Mouse (Mus musculus): ENCODE measurements at regions not wholly inside any gene's neighbourhood (a gene's known extent, or its start where the extent isn't known, plus 50 kb on each side); places are given as distances from the start of the nearest gene placed in this dataset.

GRCm38 (mm10) chr10:38458975-38459374, 362.6 kb downstream of the Rfpl4b start:
- no peak for DNase-seq (ENCODE audit: low read depth, low spot score)
- ATAC-seq: no peak

GRCm38 (mm10) chr10:38458424-38458823, 363.2 kb downstream of the Rfpl4b start:
- ChIA-PET CTCF (no interaction called here), POLR2A (no interaction called here)
- no peaks in the 10 kb centered on the region for H3K27me3 ChIP-seq
- in situ Hi-C loops (cut with MboI; ENCODE audit: low pct_unique_long_range_greater_than_20kb): no loop called here
- no peak for DNase-seq (ENCODE audit: low read depth, low spot score)
- no peak for ATAC-seq
- no peak for TF ChIP-seq CTCF (IDR thresholded peaks at IDR 0.05)

More at GRCm38 (mm10) chr10:38458975-38459374, 362.6 kb downstream of the Rfpl4b start:
- in situ Hi-C loops (cut with MboI; ENCODE audit: low pct_unique_long_range_greater_than_20kb): no loop called here
- CTCF ChIA-PET: no interaction called here
- no peak for TF ChIP-seq CTCF (IDR thresholded peaks at IDR 0.05)
- POLR2A ChIA-PET: no interaction called here
- no peaks in the 10 kb centered on the region for H3K27me3 ChIP-seq

- POLR2A ChIA-PET: no interaction called here
- CTCF ChIA-PET: no interaction called here
- ATAC-seq (no peak), DNase-seq (ENCODE audit: low read depth, low spot score) (no peak)
- no peaks in the 10 kb centered on the region for H3K27me3 ChIP-seq
- in situ Hi-C loops (cut with MboI; ENCODE audit: low pct_unique_long_range_greater_than_20kb): no loop called here
- no peak for TF ChIP-seq CTCF (IDR thresholded peaks at IDR 0.05)
Measured at GRCm38 (mm10) chr10:38456786-38457185, 364.8 kb downstream of the Rfpl4b start.

GRCm38 (mm10) chr10:38449263-38449662, 372.3 kb downstream of the Rfpl4b start:
- no peak for TF ChIP-seq CTCF (IDR thresholded peaks at IDR 0.05)
- DNase-seq (ENCODE audit: low read depth, low spot score): no peak
- POLR2A ChIA-PET: no interaction called here
- CTCF ChIA-PET: no interaction called here
- ATAC-seq: no peak
- H3K27me3 ChIP-seq: no peaks in the 10 kb centered on the region
- in situ Hi-C loops (cut with MboI; ENCODE audit: low pct_unique_long_range_greater_than_20kb): no loop called here

GRCm38 (mm10) chr10:38447706-38448105, 373.9 kb downstream of the Rfpl4b start:
- in situ Hi-C loops (cut with MboI; ENCODE audit: low pct_unique_long_range_greater_than_20kb): no loop called here
- no peaks in the 10 kb centered on the region for H3K27me3 ChIP-seq
- ATAC-seq (no peak), DNase-seq (ENCODE audit: low read depth, low spot score) (no peak)
- no peak for TF ChIP-seq CTCF (IDR thresholded peaks at IDR 0.05)
- ChIA-PET POLR2A (interaction anchor here (0.5 kb wide), 1 partner anchor 1218 kb away, joined by 4 read pairs; no protein-coding TSS in a partner anchor), CTCF (no interaction called here)

GRCm38 (mm10) chr10:38447256-38447655, 374.3 kb downstream of the Rfpl4b start:
- ChIA-PET POLR2A (interaction anchor here (0.5 kb wide), 1 partner anchor 1219 kb away, joined by 4 read pairs; no protein-coding TSS in a partner anchor), CTCF (no interaction called here)
- ATAC-seq (no peak), DNase-seq (ENCODE audit: low read depth, low spot score) (no peak)
- no peak for TF ChIP-seq CTCF (IDR thresholded peaks at IDR 0.05)
- H3K27me3 ChIP-seq: no peaks in the 10 kb centered on the region
- in situ Hi-C loops (cut with MboI; ENCODE audit: low pct_unique_long_range_greater_than_20kb): no loop called here

- TF ChIP-seq CTCF (IDR thresholded peaks at IDR 0.05): no peak
- CTCF ChIA-PET: interaction anchor here (1.2 kb wide), 1 partner anchor 24 kb away, joined by 3 read pairs; no protein-coding TSS in a partner anchor
- no peaks in the 10 kb centered on the region for H3K27me3 ChIP-seq
Measured at GRCm38 (mm10) chr10:38439286-38439685, 382.3 kb downstream of the Rfpl4b start.

GRCm38 (mm10) chr10:38436907-38437306, 384.7 kb downstream of the Rfpl4b start:
- no peak for ATAC-seq
- no peak for TF ChIP-seq CTCF (IDR thresholded peaks at IDR 0.05)
- no peaks in the 10 kb centered on the region for H3K27me3 ChIP-seq
- in situ Hi-C loops (cut with MboI; ENCODE audit: low pct_unique_long_range_greater_than_20kb): no loop called here
- ChIA-PET CTCF (interaction anchor here (1.2 to 1.4 kb wide), 3 partner anchors 10 to 413 kb away, joined by 3 to 4 read pairs (median 4); no protein-coding TSS in a partner anchor), POLR2A (no interaction called here)
- DNase-seq (ENCODE audit: low read depth, low spot score): no peak

More at GRCm38 (mm10) chr10:38439286-38439685, 382.3 kb downstream of the Rfpl4b start:
- DNase-seq (ENCODE audit: low read depth, low spot score) (no peak), ATAC-seq (peak; percentile 21)
- POLR2A ChIA-PET: no interaction called here
- in situ Hi-C loops (cut with MboI; ENCODE audit: low pct_unique_long_range_greater_than_20kb): no loop called here

- CTCF ChIA-PET: interaction anchor here (0.9 kb wide), 1 partner anchor 241 kb away, joined by 3 read pairs; no protein-coding TSS in a partner anchor
- in situ Hi-C loops (cut with MboI; ENCODE audit: low pct_unique_long_range_greater_than_20kb): no loop called here
- ATAC-seq: no peak
Measured at GRCm38 (mm10) chr10:38421541-38421940, 400.0 kb downstream of the Rfpl4b start.

GRCm38 (mm10) chr10:38419771-38420170, 401.8 kb downstream of the Rfpl4b start:
- DNase-seq (ENCODE audit: low read depth, low spot score) (no peak), ATAC-seq (no peak)
- in situ Hi-C loops (cut with MboI; ENCODE audit: low pct_unique_long_range_greater_than_20kb): no loop called here
- CTCF ChIA-PET: interaction anchor here (1.6 kb wide), 1 partner anchor 17 kb away, joined by 4 read pairs; no protein-coding TSS in a partner anchor
- no peak for TF ChIP-seq CTCF (IDR thresholded peaks at IDR 0.05)
- POLR2A ChIA-PET: no interaction called here
- peaks cover 5% of the 10 kb centered on the region for H3K27me3 ChIP-seq

More at GRCm38 (mm10) chr10:38421541-38421940, 400.0 kb downstream of the Rfpl4b start:
- no peak for DNase-seq (ENCODE audit: low read depth, low spot score)
- no peaks in the 10 kb centered on the region for H3K27me3 ChIP-seq
- TF ChIP-seq CTCF (IDR thresholded peaks at IDR 0.05): no peak
- POLR2A ChIA-PET: no interaction called here

- DNase-seq (ENCODE audit: low read depth, low spot score) (no peak), ATAC-seq (no peak)
- TF ChIP-seq CTCF (IDR thresholded peaks at IDR 0.05): no peak
- CTCF ChIA-PET: interaction anchor here (1.8 kb wide), 1 partner anchor 11 kb away, joined by 4 read pairs; no protein-coding TSS in a partner anchor
- H3K27me3 ChIP-seq: no peaks in the 10 kb centered on the region
- POLR2A ChIA-PET: no interaction called here
- in situ Hi-C loops (cut with MboI; ENCODE audit: low pct_unique_long_range_greater_than_20kb): no loop called here
Measured at GRCm38 (mm10) chr10:38383161-38383560, 438.4 kb downstream of the Rfpl4b start.

GRCm38 (mm10) chr10:38381873-38382296, 439.7 kb downstream of the Rfpl4b start:
- TF ChIP-seq CTCF (IDR thresholded peaks at IDR 0.05): no peak
- DNase-seq (ENCODE audit: low read depth, low spot score) (no peak), ATAC-seq (no peak)
- no peaks in the 10 kb centered on the region for H3K27me3 ChIP-seq
- in situ Hi-C loops (cut with MboI; ENCODE audit: low pct_unique_long_range_greater_than_20kb): no loop called here
- ChIA-PET POLR2A (no interaction called here), CTCF (no interaction called here)

All from Patski (cell line).